Mouse (Mus musculus) embryonic facial prominence, embryonic 14.5 days (tissue): Measurements from ENCODE around the gene Trpc4. TPM values are rescaled to one million over a fixed set of nuclear protein-coding genes. Genes with fewer than 3 reads are reported as not detected.
A peak's percentile ranks its signal among the peaks of the same experiment; 100 is the strongest.

Experiments
- ATAC-seq: fragments of 200-750 bp; cut with Nextera tagmentation; 2 replicates; pipeline ENCODE4 v1.8.0; 2017; ENCODE audit warnings: low read depth, moderate number of reproducible peaks, moderate TSS enrichment
- DNase-seq: peaks from one replicate; pipeline ENCODE4 v3.0.0-alpha.2; 2015; ENCODE audit warnings: low spot score
- H3K27ac ChIP-seq: fragments of 300-500 bp; sonication (generic); replicated peaks from 2 replicates; pipeline ENCODE4 v1.5.1; 2014; ENCODE audit warnings: low read depth, mild to moderate bottlenecking, low read length, moderate library complexity
- H3K27me3 ChIP-seq: fragments of 300-500 bp; sonication (generic); replicated peaks from 2 replicates; pipeline ENCODE4 v1.6.1; 2014; ENCODE audit warnings: low read length; ENCODE audit not compliant: control insufficient read depth, insufficient read depth
- H3K36me3 ChIP-seq: fragments of 300-500 bp; sonication (generic); 2 replicates; pipeline ENCODE4 v1.6.1; 2014; ENCODE audit warnings: low read length, mixed read lengths; ENCODE audit not compliant: control insufficient read depth, insufficient read depth
- H3K4me1 ChIP-seq: fragments of 300-500 bp; sonication (generic); 2 replicates; pipeline ENCODE4 v1.6.1; 2014; ENCODE audit warnings: antibody characterized with exemption, low read length; ENCODE audit not compliant: control insufficient read depth, insufficient read depth
- H3K4me2 ChIP-seq: fragments of 300-500 bp; sonication (generic); 2 replicates; pipeline ENCODE4 v1.6.1; 2014; ENCODE audit warnings: low read depth, mild to moderate bottlenecking, low read length, moderate library complexity, mixed read lengths
- H3K4me3 ChIP-seq: fragments of 300-500 bp; sonication (generic); 2 replicates; pipeline ENCODE4 v1.5.1; 2014; ENCODE audit warnings: low read depth, mild to moderate bottlenecking, low read length
- H3K9ac ChIP-seq: fragments of 300-500 bp; sonication (generic); 2 replicates; pipeline ENCODE4 v1.6.1; 2014; ENCODE audit warnings: low read depth, mild to moderate bottlenecking, low read length, moderate library complexity, mixed read lengths
- H3K9me3 ChIP-seq: fragments of 300-500 bp; sonication (generic); 2 replicates; pipeline ENCODE4 v1.6.1; 2016; ENCODE audit warnings: low read length; ENCODE audit not compliant: control insufficient read depth
- WGBS: fragments of 180-500 bp; shearing (Covaris S2); extraction: QIAGEN DNeasy Blood & Tissue Kit; methylation state at CpG from one replicate; pipeline ENCODE4 v1.1.7; 2014; 5-methylcytosine and 5-hydroxymethylcytosine counted together
- polyA plus RNA-seq: library from polyadenylated mRNA; unstranded; fragments of >200 nt; fragmentation: Nextera tagmentation; extraction: Ambion mirVana; gene quantifications from 2 replicates; pipeline ENCODE4 v1.2.1, GENCODE M21; 2014

Trpc4 gene
- polyA plus RNA-seq, 1 experiment from 2014 or later: 1.4 TPM

DNA sequence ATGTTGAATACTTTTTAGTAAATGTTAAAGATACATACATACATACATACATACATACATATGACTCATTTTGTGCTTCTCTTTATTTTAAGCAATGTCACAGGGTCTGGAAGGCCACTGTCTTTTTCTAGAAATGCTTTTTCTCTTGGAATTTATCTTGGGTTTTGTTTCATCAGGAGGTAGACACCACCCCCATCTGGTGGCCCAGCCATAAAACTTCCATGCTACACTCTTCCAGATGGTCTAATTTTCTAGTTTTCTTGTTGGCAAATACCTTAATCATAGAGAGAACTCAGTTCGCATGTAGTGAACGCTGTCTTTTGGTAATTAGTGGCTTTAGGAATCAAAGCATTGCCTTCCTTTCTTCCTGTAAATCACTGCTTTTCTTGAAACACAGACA is 158.2 kb downstream of the Trpc4 start:
- ATAC-seq (no peak), DNase-seq (peak; percentile 21)
- Histone ChIP-seq H3K4me2 (no peak overlapping the region), H3K9ac (no peak overlapping the region), H3K9me3 (no peaks in the 10 kb centered on the region), H3K4me1 (no peaks in the 10 kb centered on the region), H3K36me3 (no peaks in the 10 kb centered on the region), H3K4me3 (no peak overlapping the region), H3K27me3 (no peaks in the 10 kb centered on the region), H3K27ac (no peak overlapping the region)
- 61% methylated on average over 2 of the region's 2 CpGs for WGBS

GRCm38 (mm10) chr3:54352891-54353652 is 197.2 kb downstream of the Trpc4 start:
- Histone ChIP-seq H3K36me3 (no peaks in the 10 kb centered on the region), H3K9me3 (no peaks in the 10 kb centered on the region), H3K4me2 (no peak overlapping the region), H3K27ac (no peak overlapping the region), H3K4me1 (no peaks in the 10 kb centered on the region), H3K4me3 (no peak overlapping the region), H3K9ac (no peak overlapping the region), H3K27me3 (no peaks in the 10 kb centered on the region; the same call in 1 of the 2 replicates)
- WGBS: 28% methylated on average over 9 of the region's 9 CpGs
- ATAC-seq: 0 out of 2 replicates have a peak, but pooled peaks have one; percentile 57
- DNase-seq: peak; percentile 58

- H3K27me3 ChIP-seq: no peaks in the 10 kb centered on the region
- H3K4me2 ChIP-seq: no peak overlapping the region
- peak; percentile 55 for DNase-seq
- H3K27ac ChIP-seq: no peak overlapping the region; the same call in 1 of the 2 replicates
- no peak overlapping the region for H3K4me3 ChIP-seq
- no peaks in the 10 kb centered on the region for H3K36me3 ChIP-seq
- WGBS: 55% methylated on average over 3 of the region's 3 CpGs
- ATAC-seq: no peak
- no peaks in the 10 kb centered on the region for H3K9me3 ChIP-seq
- H3K9ac ChIP-seq: no peak overlapping the region
- peaks cover 20% of the 10 kb centered on the region for H3K4me1 ChIP-seq
These were observed 201.7 kb downstream of the Trpc4 start for GRCm38 (mm10) chr3:54357561-54357960.

DNA sequence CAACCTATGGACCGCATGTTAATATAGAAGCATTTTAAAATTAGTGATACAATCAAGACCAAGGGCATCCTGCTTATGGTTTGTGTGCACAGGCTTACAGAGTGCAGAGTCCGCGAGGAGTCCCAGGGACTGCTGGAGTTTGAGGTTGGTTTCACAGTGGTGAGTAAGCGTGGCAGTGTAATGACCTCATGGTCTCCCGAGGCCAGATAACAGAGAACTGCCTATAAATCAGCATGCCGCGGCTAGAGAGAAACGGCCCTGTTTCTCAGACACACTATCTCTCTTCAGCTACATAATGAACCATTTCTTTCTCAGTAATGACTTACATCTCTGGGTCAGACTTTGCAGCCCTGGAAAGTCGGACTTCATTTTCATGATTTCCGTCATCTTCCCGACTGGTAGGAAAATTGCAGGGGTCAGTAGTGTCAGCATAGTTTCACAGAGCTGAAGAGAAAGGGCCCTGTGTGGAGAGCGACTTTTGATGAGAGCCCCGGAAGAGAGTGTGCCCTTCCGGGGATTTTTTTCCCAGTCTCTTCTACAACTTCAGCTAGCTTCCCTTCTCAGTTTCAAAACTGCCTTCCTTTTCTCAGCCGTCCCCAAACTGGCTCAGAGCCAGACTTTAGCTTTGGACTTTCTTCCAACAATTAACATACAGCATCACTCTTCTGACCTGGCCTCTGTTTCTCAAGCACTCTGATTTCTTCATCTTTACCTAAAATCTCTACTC is 202.8 kb downstream of the Trpc4 start:
- WGBS: 26% methylated on average over 15 of the region's 15 CpGs
- Histone ChIP-seq H3K4me1 (peaks cover 30% of the 10 kb centered on the region), H3K36me3 (no peaks in the 10 kb centered on the region), H3K27ac (peak overlapping the region; percentile 50; the same call in 1 of the 2 replicates), H3K4me3 (no peak overlapping the region), H3K27me3 (no peaks in the 10 kb centered on the region), H3K4me2 (peak overlapping the region; percentile 26; the same call in 1 of the 2 replicates), H3K9ac (no peak overlapping the region), H3K9me3 (no peaks in the 10 kb centered on the region)
- ATAC-seq: peak; percentile 75
- peak; percentile 77 for DNase-seq

DNA sequence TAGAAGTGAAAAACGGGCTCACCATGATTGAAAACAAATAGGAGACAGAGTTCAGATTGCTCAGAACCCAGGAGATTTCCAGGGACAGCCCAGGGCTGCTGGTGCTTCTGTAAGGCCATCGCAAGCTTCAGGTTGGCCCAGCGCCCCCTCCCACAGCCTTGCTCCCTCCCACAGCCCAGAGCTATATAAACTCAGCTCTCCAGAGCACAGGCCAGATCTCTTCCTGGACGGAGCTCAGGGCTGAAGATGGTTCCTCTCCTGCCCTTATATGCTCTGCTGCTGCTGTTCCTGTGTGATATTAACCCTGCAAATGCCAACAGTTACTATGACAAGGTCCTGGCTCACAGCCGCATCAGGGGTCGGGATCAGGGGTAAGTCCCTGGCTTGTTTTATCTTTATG is 205.1 kb downstream of the Trpc4 start, which contains the start of gene Postn:
Gene Postn, plus strand, starts transcription at position 213 of the 400 bp plus-strand sequence.
- Histone ChIP-seq H3K9ac (peak within 1 kb of the TSS; percentile 60), H3K4me1 (peaks cover 36% of the 10 kb centered on the region), H3K27ac (peak within 1 kb of the TSS; percentile 79), H3K27me3 (no peaks in the 10 kb centered on the region), H3K9me3 (no peaks in the 10 kb centered on the region), H3K36me3 (peaks cover 11% of the 10 kb centered on the region), H3K4me3 (peak within 1 kb of the TSS; percentile 43), H3K4me2 (peak within 1 kb of the TSS; percentile 54)
- peak; percentile 82 for DNase-seq
- WGBS: 9% methylated on average over 6 of the region's 6 CpGs
- ATAC-seq: peak; percentile 77

DNA sequence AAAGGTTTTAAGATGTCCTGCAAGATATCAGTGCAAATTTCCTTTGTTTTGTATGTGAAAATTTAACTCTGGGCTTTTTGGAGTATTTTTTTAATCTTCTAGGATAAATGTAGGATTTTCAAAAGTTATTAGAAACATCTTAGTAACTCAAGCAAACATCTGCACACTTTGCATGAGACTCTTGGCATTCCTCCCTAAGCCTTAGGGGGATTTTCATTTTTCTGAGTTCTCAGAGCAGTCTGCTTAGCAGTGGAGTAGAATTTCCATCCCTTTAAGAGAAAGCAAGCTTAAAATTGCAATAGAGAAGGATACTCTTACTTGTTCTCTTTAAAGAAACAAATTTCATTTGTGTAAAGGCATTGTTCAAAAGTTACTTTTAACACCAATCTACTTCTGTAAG is 205.8 kb downstream of the Trpc4 start:
- Histone ChIP-seq H3K4me2 (peak overlapping the region; percentile 54), H3K27me3 (no peaks in the 10 kb centered on the region), H3K36me3 (peaks cover 18% of the 10 kb centered on the region), H3K4me1 (peaks cover 36% of the 10 kb centered on the region), H3K9ac (peak overlapping the region; percentile 38), H3K9me3 (no peaks in the 10 kb centered on the region), H3K27ac (peak overlapping the region; percentile 69), H3K4me3 (peak overlapping the region; percentile 43)
- peak; percentile 91 for DNase-seq
- 0 out of 2 replicates have a peak, but pooled peaks have one; percentile 30 for ATAC-seq

Other genes with a start within 250 kb of the Trpc4 start
- 841 and 870 TPM in 2 replicates for gene Postn, start 205.1 kb downstream of the Trpc4 start, polyA plus RNA-seq